Comparison of ENCODE assay signal across 31 mouse cellular contexts in the genomic region with DNA sequence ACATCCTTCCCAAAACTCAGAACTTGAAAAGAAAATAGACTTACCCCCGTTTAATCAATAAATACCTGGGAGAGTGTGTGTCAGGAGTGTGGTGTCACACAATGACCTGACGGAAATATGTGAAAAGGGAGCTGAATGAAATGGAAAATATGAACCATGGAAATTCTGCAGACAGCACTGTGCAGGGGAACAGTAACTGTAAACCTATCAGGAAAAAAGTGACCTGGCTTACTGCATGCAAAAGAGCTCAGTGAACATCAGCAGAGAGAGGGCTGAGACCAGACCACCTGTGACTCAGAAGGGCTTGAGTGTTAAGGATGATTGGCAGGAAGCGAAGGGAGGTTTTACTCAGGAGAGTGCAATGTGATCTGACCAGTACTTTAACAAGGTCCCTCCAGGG.
"Had no signal": no experiment of that assay in that cellular context is flagged by ENCODE, and none has a peak within 500 bp of the region (broad histone marks: within the 10 kb centered on the region; RNA-seq: fewer than 3 reads in every experiment).

No protein-coding gene starts in this region.

- H3K9me3 ChIP-seq: limb, embryonic 10.5 days; limb, embryonic 12.5 days; limb, embryonic 13.5 days; limb, embryonic 15.5 days; liver, embryonic 12.5 days; liver, embryonic 13.5 days; liver, embryonic 15.5 days; lung, embryonic 15.5 days; megakaryocyte, embryonic 14.5 days; midbrain, embryonic 10.5 days; midbrain, embryonic 12.5 days; midbrain, embryonic 15.5 days; neural tube, embryonic 12.5 days had no signal

- H3K4me3 ChIP-seq: limb, embryonic 10.5 days; limb, embryonic 12.5 days; limb, embryonic 13.5 days; limb, embryonic 15.5 days; liver, embryonic 12.5 days; liver, embryonic 13.5 days; liver, embryonic 15.5 days; lung, embryonic 15.5 days; megakaryocyte, embryonic 14.5 days; midbrain, embryonic 10.5 days; midbrain, embryonic 12.5 days; midbrain, embryonic 15.5 days; myocyte; neural tube, embryonic 12.5 days had no signal

- ATAC-seq: liver, embryonic 12.5 days; liver, postnatal 0 days; lung, postnatal 0 days; midbrain, embryonic 15.5 days; midbrain, embryonic 16.5 days had no signal

- H3K27me3 ChIP-seq: limb, embryonic 12.5 days; limb, embryonic 13.5 days; limb, embryonic 15.5 days; liver, embryonic 12.5 days; liver, embryonic 13.5 days; liver, embryonic 15.5 days; lung, embryonic 15.5 days; megakaryocyte, embryonic 14.5 days; midbrain, embryonic 12.5 days; midbrain, embryonic 15.5 days; neural tube, embryonic 12.5 days had no signal

- H3K4me1 ChIP-seq: limb, embryonic 10.5 days; limb, embryonic 12.5 days; limb, embryonic 13.5 days; limb, embryonic 15.5 days; liver, embryonic 12.5 days; liver, embryonic 13.5 days; liver, embryonic 15.5 days; lung, embryonic 15.5 days; megakaryocyte, embryonic 14.5 days; midbrain, embryonic 10.5 days; midbrain, embryonic 12.5 days; midbrain, embryonic 15.5 days; neural tube, embryonic 12.5 days had no signal

- H3K9ac ChIP-seq: limb, embryonic 12.5 days; limb, embryonic 13.5 days; limb, embryonic 15.5 days; liver, embryonic 12.5 days; liver, embryonic 13.5 days; liver, embryonic 14.5 days; liver, embryonic 15.5 days; liver, postnatal 0 days; lung, embryonic 14.5 days; lung, embryonic 15.5 days; midbrain, embryonic 12.5 days; midbrain, embryonic 15.5 days; neural tube, embryonic 12.5 days had no signal

- H3K4me2 ChIP-seq: limb, embryonic 12.5 days; limb, embryonic 13.5 days; limb, embryonic 15.5 days; liver, embryonic 11.5 days; liver, embryonic 12.5 days; liver, embryonic 13.5 days; liver, embryonic 15.5 days; lung, embryonic 14.5 days; lung, embryonic 15.5 days; midbrain, embryonic 11.5 days; midbrain, embryonic 12.5 days; midbrain, embryonic 15.5 days; neural tube, embryonic 12.5 days had no signal

- DNase-seq: left cerebral cortex, postnatal 4 days; liver; liver, embryonic 13.5 days; liver, postnatal 0 days; lung, adult 18-20 months; lung, adult 2 months; lung, embryonic 14.5 days; lung, postnatal 10 days; lung, postnatal 14 days; lung, postnatal 36 days; lung, postnatal 4 days; midbrain, embryonic 14.5 days had no signal

- H3K27ac ChIP-seq: limb, embryonic 10.5 days; limb, embryonic 12.5 days; limb, embryonic 13.5 days; limb, embryonic 15.5 days; liver, embryonic 12.5 days; liver, embryonic 13.5 days; liver, embryonic 14.5 days; liver, embryonic 15.5 days; lung, embryonic 15.5 days; macrophage; midbrain, embryonic 10.5 days; midbrain, embryonic 12.5 days; midbrain, embryonic 15.5 days; neural tube, embryonic 12.5 days had no signal
